Mouse (Mus musculus) megakaryocyte, adult 5-6 weeks (primary cell): ENCODE results near the gene Irgq. TPM values are rescaled to one million over a fixed set of nuclear protein-coding genes. Genes with fewer than 3 reads are reported as not detected.
"Not testable (repeated sequence)": the region's sequence is repeated elsewhere in the genome, so short reads cannot be mapped to it uniquely, and the experiment has no call there.

Experiments
- ATAC-seq: 2 replicates; pipeline ENCODE4 v1.8.0; 2016; ENCODE audit warnings: mild to moderate bottlenecking, inconsistent platforms; ENCODE audit not compliant: poor library complexity, severe bottlenecking
- total RNA-seq, 2 experiments: library from RNA; stranded (forward) in 1 of 2; stranded (reverse) in 1 of 2; fragments of 153-499, 151-499 nt in 1 of 2; fragments of 221-1000, 200-1000 nt in 1 of 2; gene quantifications; 2 replicates each; pipeline versions ENCODE4 v1.2.3 to v1.2.4; 2015 to 2017

The Irgq gene
- total RNA-seq, 2 experiments from 2014 or later = 2.4 to 2.5 TPM

DNA sequence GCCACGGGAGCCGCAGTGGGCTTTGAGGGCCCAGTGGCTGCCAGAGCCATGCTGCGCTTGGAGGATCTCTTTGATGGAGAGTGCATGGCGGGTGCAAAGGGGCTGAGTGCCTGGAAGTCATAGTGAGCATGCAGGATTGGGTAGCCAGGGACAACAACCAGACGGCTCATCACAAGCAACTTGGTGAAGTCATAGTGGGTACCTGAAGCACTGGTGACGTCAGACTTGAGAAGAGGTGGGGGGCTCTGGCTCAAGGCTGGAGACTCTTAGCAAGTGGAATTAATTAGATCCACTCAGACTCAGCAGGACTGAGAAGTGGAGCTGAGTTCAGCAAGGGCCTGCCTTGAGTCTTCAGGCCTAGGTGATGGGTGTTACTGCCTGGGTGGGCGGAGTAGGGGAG, 18.1 kb upstream of the Irgq start, which contains the start of gene AC161166.1:
TSS of gene AC161166.1 (minus strand) at position 101 of the 400 bp plus-strand sequence.
- ATAC-seq = no peak

DNA sequence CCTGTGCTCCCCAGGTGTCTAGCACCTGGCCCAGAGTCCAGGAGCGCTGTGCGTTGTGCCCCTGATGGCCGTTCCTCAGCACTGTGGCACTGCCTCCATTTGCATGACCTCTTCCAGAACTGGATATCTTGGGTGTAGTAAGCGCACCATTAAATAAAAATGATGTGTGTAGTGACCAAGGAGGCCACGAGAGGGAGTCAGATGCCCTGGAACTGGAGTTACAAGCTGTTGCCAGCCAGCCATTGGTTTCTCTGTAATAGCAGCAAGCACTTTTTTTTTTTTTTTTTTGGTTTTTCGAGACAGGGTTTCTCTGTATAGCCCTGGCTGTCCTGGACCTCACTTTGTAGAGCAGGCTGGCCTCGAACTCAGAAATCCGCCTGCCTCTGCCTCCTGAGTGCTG, 14.2 kb upstream of the Irgq start:
- ATAC-seq = not testable (repeated sequence)

DNA sequence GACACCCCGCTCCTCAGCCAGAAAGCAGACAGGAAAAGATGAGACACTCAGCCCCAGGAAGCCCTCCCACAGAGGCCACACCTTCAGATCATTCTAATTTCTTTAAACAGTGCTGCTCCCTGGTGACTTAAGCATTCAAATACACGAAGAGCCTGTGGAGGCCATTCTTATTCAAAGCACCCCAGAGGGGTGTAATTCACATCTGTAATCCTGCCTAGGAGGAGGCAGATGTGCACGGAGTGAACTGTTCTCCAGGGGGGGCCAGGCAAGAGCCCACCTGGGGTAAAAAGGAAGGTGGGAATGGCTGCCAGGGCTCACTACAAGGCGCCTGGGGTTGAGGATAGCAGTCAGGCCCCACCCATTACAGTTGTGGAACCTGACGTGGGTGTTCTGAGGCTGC, 13.4 kb upstream of the Irgq start:
- no peak for ATAC-seq

DNA sequence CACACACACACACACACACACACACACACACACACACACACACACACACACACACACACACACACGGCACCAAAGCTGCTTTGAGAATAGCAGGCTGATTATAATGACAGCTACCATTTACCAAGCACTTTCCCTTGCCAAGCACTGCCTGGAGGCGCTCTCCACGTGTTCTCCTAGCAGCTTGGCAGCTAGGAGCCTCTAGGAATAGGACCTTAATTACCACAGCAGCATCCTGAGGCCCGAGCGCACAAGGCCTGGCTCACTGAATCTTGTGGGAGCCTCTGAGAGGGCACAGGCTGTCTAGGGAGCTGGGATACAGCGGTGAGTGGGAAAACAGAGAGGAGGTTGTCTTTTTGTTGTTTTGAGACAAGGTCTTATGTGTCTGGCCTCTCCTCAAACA, 12.8 kb upstream of the Irgq start:
- no peak for ATAC-seq

DNA sequence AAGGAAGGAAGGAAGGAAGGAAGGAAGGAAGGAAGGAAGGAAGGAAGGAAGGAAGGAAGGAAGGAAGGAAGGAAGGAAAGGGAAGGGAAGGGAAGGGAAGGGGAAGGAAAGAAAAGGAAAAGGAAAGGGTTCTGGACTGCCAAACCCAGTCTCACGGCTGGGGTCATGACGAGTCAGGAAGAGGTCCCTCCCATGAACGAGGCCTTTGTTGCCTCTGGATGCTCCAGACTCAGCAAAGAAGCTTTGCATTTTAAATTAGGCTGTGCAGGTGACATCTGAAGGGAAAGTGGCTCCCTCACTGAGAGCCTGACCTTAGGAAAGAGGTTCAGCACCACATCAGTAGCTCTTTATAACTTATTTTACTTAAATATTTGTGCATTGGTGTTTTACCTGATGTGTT, 11.4 kb upstream of the Irgq start:
- ATAC-seq = no peak

DNA sequence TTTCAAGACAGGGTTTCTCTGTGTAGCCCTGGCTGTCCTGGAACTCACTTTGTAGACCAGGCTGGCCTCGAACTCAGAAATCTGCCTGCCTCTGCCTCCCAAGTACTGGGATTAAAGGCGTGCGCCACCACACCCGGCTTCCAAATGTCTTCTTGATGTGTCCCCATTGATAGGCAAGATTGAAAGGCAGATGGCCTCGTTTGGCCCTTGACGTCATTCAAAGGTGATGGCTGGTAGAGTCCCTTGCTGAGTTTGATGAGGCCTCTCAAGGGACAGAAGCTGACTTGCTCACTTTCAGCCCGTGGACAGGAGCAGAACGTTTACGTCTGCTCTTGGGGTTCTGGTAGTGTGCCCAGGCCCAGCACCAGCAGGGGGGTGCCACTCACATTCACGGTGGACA, 10.4 kb upstream of the Irgq start:
- ATAC-seq = not testable (repeated sequence)

DNA sequence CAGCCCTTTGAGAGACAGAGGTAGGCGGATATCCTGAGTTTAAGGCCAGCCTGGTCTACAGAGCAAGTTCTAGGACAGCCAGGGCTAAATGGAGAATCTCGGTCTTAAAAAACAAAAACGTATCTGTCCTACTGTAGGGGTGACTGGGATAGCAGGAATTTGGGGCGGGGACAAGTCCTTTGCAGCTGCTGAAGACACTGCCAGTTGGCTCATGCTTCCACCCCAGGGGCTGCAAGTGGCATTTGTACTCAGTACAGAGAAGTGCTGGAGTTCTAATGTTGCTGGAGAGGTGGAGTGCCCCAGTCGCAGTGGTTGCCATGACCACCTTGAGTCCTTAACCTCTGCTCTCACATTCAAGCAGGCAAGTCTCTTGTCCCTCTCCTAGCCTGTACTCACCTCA, 7.7 kb upstream of the Irgq start:
- no peak for ATAC-seq

DNA sequence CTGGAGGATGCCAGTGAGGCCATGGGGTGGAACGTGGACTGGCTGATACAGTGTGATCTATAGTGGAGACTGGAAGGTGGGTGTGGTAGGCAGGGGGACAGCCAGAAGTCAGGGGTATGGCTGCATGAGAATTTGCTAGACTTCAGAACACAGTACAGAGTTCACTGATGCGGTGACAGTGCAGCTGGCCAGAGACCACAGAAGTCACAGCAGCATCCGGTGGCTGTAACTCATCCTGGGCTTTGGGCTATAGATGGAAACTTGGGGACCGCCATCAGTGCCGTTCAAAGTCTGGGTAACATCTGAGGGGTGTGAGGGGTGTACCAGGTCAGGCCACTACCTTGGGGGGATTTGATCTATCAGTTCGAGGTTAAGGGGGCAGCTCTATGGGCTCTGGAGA, 6.8 kb upstream of the Irgq start:
- no peak for ATAC-seq

DNA sequence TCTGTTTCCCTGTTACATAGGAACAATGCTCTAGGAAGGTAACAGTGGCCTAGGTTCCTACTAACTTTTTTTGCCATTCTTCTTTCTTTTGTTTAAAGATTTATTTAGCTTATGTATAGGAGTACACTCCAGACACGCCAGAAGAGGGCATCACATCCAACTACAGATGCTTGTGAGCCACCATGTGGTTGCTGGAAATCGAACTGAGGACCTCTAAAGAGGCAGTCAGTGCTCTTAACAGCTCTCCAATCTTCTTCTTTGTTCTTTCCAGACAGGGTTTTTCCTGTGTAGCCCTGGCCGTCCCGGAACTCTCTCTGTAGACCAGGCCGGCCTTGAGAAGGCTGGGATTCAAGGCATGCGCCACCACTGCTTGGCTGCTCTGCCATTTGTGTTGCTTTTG, 5.5 kb upstream of the Irgq start:
- no peak for ATAC-seq

DNA sequence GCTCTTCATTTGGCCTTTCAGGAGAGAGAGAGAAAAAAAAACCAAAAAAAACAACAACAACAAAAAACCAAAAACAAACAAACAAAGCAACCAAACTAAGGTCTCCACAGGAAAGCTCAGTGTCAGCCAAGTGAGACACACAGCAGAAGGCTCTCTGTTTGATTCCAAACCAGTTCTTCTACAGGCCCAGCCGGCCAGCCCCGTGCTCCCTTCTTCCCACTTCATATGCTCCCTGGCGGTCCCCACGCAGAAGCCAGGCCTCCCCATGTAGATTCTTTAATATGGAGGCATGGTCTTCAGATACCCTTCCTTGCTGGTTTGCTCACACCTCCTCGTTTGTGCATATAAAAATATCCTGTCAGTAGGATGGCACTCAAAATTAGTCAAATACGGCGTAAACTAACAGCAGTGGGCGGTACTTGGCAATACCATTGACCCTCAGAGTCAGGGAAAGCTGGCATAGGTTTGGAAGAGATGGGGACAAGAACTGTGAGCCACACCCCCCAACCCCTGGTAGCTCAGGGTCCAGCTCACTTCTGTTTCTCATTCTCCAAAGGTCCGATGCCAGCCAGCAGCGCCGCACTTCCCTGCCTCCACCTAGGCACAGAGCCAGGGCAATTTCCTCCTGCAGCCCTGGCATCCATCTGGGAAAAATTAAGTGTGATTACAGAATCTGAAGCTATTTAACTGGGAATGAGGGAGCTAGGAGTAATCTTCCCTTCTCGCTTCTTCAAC, 4.6 kb upstream of the Irgq start:
- no peak for ATAC-seq

DNA sequence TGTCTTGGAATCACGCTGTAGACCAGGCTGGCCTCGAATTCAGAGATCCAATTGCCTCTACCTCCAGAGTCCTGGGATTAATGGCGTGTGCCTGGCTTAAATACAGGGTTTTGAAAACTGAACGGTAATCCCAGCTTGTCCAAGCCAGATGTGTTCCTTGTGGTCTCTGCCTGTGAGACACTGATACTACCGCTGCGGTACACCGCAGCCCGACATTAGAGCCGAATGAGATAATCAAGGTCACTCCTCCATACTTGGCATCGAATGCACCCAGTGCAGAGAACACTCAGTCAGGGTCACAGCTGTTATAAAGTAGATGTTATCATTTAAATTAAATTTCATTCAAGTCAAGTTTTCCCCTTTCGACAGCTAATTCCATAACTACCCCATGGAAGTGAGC, 1.6 kb upstream of the Irgq start:
- no peak for ATAC-seq

DNA sequence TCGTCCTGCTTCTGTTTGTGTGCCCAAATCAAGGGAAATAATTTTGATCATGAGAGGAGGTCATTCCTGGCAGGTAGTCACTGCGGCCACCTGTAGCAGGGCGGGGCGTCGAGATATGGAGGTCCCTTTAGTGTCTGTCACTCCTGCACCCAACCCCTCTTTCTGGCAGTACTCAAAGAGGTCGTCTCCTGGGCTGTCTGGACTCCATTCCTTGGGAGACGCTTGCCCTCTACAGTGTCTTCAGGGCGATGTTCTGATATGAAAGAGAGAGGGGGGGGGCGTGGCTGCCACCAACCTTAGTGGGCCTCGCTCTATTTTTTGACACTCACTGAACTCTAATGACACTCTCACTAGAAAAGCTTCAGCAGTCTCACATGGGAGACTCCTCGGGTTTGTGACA, 909 bp upstream of the Irgq start:
- ATAC-seq = no peak

DNA sequence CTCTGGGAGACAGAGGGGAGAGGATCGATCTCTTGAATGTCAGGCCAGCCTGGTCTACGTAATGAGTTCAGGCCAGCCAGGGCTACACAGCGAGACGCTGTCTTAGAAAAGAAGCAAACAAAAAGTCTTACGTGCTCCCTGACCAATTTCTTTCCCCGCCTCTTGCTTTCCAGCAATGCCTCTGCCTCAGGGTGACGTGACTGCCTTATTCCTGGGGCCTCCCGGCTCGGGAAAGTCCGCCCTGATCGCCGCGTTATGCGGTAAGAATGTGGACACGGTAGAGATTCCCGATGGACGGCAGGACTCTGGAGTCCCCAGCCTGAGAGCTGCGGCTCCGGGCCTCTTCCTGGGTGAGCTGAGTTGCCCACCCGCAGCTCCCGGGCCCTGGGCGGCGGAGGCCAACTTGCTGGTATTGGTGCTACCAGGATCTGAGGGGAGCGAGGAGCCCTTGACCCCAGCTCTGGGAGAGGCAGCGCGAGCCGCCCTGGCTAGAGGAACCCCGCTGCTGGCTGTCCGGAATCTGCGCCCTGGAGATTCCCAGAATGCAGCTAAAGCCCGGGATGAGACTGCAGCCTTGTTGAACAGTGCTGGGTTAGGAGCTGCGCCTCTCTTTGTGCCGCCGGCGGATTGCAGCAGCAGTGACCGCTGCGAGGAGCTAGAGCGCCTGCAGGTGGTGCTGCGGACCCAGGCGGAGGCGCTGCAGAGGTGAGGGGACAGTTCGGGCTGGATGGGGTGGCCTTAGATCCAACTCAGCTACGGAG, 902 bp downstream of the Irgq start:
- ATAC-seq = peak; percentile 61

DNA sequence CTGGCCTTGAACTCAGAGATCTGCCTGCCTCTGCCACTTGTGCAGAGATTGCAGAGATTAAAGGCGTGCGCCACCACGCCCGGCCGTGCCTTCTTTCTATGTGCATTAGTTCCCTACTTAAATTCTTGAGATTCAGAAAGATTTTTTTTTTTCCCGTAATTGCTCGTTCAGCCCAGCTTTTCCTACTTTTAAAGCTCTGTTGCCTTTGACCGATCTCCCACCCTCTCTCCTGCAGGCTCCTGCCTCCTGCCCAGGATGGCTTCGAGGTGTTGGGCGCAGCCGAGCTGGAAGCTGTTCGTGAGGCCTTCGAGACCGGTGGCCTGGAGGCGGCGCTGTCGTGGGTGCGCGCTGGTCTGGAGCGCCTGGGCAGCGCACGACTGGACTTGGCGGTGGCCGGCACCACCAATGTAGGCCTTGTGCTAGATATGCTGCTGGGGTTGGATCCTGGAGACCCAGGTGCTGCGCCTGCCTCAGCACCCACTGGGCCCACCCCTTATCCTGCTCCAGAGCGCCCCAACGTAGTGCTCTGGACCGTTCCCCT, 2.6 kb downstream of the Irgq start:
- no peak for ATAC-seq

DNA sequence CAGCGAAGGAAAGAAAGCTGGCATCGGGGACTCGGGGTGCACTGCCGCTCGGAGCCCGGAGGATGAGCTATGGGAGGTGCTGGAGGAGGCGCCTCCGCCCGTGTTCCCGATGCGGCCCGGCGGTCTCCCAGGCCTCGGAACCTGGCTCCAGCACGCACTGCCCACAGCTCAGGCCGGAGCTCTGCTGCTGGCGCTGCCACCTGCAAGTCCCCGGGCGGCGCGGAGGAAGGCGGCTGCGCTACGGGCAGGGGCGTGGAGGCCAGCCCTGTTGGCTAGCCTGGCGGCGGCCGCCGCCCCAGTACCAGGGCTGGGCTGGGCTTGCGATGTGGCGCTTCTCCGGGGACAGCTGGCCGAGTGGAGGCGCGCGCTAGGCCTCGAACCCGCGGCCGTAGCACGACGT, 3.3 kb downstream of the Irgq start:
- no peak for ATAC-seq

DNA sequence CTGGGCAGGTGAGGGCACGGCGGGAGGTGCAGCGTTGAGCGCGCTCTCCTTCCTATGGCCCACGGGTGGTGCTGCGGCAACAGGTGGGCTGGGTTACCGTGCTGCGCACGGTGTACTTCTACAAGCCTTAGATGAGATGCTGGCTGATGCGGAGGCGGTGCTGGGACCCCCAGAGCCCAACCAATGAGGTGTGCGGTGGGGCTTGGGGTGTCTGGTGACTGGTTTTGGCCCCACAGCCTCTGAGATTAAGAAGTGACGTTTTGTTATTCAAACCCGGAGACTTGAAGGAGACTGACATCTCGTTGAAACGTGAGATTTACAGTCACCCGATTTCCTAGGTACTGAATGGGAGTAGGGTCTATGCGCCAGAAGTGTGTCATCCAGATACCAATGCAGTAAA, 3.8 kb downstream of the Irgq start:
- ATAC-seq = no peak

DNA sequence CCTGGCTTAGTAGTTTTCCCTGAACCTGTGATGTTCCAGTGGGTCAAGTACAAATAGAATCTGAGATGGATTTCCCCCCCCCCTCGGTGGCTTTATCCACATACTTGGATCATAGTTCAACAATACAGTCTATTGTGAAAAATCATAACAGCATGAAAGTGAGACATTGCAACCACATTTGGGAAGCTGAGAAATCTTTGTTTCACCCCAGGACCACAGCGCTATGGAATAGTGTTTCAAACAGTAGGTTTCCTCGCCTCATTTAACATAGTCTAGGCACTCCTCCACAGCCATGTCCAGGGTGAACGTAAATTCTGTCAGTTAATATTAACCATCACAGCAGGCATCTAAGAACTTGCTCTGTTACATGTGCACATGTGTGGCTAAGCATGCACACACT, 6.6 kb downstream of the Irgq start:
- no peak for ATAC-seq

DNA sequence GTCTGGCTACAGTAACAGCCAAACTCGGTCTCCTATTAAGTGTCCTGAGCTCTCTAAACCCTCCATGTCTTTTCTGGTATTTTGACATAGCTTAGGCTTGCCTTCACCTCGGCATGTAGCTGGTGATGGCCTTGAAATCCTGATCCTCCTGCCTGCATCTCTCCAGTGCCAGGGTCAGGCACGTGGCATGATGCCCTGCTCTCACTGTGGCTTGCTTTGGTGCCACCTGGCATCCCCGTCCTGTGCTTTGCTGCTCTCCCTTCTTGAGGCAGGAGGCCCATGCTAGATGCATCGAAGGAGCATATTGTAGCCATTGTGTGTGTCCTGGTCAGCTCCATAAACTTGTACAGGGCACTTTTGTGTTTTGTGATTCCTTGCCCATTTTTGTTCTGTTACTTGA, 7.1 kb downstream of the Irgq start:
- no peak for ATAC-seq

DNA sequence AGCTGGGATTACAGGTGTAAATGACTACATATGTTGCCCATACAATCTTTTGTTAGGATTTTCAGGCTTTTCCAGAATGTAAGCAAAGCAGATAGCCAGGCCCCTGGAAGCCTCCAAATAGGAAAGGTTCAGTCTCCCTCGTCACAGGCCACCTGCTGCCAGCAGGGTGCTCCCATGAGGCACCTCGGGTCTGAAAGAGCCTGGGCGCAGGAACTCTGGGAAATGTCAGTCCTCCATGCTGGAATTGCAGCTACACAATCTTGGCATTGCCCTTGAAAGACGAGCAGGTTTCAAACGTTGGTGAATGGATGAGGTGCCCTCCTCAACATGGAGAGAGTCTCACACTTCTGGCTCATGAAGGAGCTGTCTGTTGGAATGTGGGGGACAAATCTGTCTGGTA, 7.7 kb downstream of the Irgq start:
- ATAC-seq = no peak

DNA sequence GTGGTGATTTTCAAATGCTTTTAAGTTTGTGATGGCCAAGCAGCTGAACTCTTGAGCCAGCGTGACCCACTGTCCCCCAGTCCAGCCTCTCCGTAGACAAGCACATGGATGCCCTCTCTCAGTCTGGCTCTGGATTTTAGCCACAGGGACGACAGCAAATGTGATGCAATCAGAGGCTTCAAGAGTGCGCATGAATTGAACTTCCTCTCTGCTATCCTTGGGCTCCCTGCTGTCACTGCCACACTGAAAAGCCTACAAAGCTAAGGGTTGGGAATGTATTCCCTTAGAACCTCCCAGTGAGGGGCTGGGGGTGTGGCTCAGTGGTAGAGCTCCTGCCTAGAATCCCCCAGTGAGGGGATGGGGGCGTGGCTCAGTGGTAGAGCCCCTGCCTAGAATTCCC, 8.2 kb downstream of the Irgq start:
- ATAC-seq = peak; percentile 70

DNA sequence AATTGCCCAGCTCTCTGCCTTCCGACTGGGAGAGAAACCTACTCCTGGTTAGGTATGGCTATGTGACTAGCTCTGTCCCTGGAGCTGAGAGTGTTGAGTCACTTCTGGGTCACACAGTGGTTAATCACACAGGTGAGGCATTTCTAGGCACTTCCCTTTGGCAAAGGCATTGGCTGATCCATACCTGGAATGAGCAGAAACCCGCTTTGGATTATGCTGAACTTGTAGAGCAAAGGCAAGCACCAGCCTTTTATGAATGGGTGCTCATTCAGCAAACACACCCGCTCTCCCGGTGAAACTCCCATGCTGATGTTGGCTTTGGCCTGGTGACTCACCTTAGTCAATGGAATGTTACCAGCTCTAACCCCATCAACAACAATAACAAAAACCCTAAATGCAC, 9.2 kb downstream of the Irgq start:
- ATAC-seq = no peak

DNA sequence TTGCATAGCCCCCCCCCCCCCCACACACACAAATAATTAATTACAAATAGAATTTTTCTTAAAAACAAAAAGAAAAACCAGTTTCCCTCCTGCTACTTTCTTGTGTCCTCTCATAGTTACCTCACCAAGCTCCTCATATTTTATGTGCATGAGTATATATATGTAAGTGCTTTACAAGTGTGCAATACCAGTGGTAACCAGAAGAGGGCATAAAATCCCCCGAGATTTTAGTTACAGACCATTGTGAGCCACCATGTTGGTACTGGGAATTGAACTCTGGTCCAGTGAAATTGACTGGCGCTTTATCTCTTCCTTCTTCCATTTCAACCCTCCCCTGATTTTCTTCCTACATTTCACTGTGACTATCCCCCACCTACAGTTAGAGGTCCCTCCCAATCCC, 14.0 kb downstream of the Irgq start:
- ATAC-seq = no peak
